Mouse (Mus musculus) forebrain, postnatal 0 days (tissue): ENCODE data around the gene Timm13. TPM values are rescaled to one million over a fixed set of nuclear protein-coding genes. Genes with fewer than 3 reads are reported as not detected.

Experiments
- ATAC-seq: fragments of 200-750 bp; cut with Nextera tagmentation; 2 replicates; pipeline ENCODE4 v1.8.0; 2017; ENCODE audit warnings: mild to moderate bottlenecking, moderate library complexity
- DNase-seq: peaks from one replicate; pipeline ENCODE4 v3.0.0-alpha.2; 2015
- H3K27ac ChIP-seq: fragments of 300-500 bp; sonication (generic); 2 replicates; pipeline ENCODE4 v1.5.1; 2014; ENCODE audit warnings: low read depth, mild to moderate bottlenecking, antibody characterized with exemption, low read length, moderate library complexity, mixed read lengths
- H3K27me3 ChIP-seq: fragments of 300-500 bp; sonication (generic); 2 replicates; pipeline ENCODE4 v1.6.1; 2014; ENCODE audit warnings: mild to moderate bottlenecking, low read length, mixed read lengths; ENCODE audit not compliant: insufficient read depth
- H3K36me3 ChIP-seq: fragments of 300-500 bp; sonication (generic); 2 replicates; pipeline ENCODE4 v1.6.1; 2014; ENCODE audit warnings: mild to moderate bottlenecking, moderate library complexity; ENCODE audit not compliant: insufficient read depth
- H3K4me1 ChIP-seq: fragments of 300-500 bp; sonication (generic); 2 replicates; pipeline ENCODE4 v1.6.1; 2014; ENCODE audit warnings: antibody characterized with exemption; ENCODE audit not compliant: insufficient read depth
- H3K4me2 ChIP-seq: fragments of 300-500 bp; sonication (generic); 2 replicates; pipeline ENCODE4 v1.6.1; 2014; ENCODE audit warnings: low read depth, mild to moderate bottlenecking, moderate library complexity
- H3K4me3 ChIP-seq: fragments of 300-500 bp; sonication (generic); 2 replicates; pipeline ENCODE4 v1.5.1; 2014; ENCODE audit warnings: low read depth, low read length, mixed read lengths
- H3K9ac ChIP-seq: fragments of 300-500 bp; sonication (generic); 2 replicates; pipeline ENCODE4 v1.6.1; 2014; ENCODE audit warnings: mild to moderate bottlenecking
- H3K9me3 ChIP-seq: fragments of 300-500 bp; sonication (generic); 2 replicates; pipeline ENCODE4 v1.6.1; 2016; ENCODE audit warnings: low read length
- CTCF ChIP-seq: sonication (generic); IDR thresholded peaks from 2 replicates; pipeline ENCODE4 v1.5.1; 2016; ENCODE audit warnings: antibody characterized with exemption, control low read depth, low read depth
- WGBS: fragments of 180-500 bp; shearing (Covaris S2); extraction: QIAGEN DNeasy Blood & Tissue Kit; methylation state at CpG from one replicate; pipeline ENCODE4 v1.1.7; 2014; 5-methylcytosine and 5-hydroxymethylcytosine counted together
- polyA plus RNA-seq: library from polyadenylated mRNA; unstranded; fragments of >200 nt; fragmentation: Nextera tagmentation; extraction: Ambion mirVana; gene quantifications from 2 replicates; pipeline ENCODE4 v1.2.1, GENCODE M21; 2015
- total RNA-seq: library from RNA; depleted of rRNA; stranded (reverse); fragments of >200 nt; gene quantifications from 2 replicates; pipeline ENCODE4 v1.2.3, GENCODE M21; 2014

The Timm13 gene
- total and polyA plus RNA-seq, 2 experiments from 2014 or later, result 214 to 381 TPM

- no peak for ATAC-seq
- Histone ChIP-seq H3K4me3 (no peak overlapping the region), H3K9me3 (no peaks in the 10 kb centered on the region), H3K4me1 (no peaks in the 10 kb centered on the region), H3K9ac (no peak overlapping the region), H3K36me3 (no peaks in the 10 kb centered on the region), H3K27me3 (no peaks in the 10 kb centered on the region), H3K4me2 (no peak overlapping the region), H3K27ac (no peak overlapping the region)
- no peak for TF ChIP-seq CTCF
- no peak for DNase-seq
- WGBS, result 21% methylated on average over 3 of the region's 3 CpGs
Measured at GRCm38 (mm10) chr10:80876594-80876993, 24.2 kb downstream of the Timm13 start.

- DNase-seq (peak; percentile 54), ATAC-seq (peak; percentile 66)
- no peak overlapping the region for H3K4me3 ChIP-seq
- H3K27me3 ChIP-seq, result no peaks in the 10 kb centered on the region
- H3K4me2 ChIP-seq, result no peak overlapping the region
- TF ChIP-seq CTCF, result peak; percentile 75
- H3K9me3 ChIP-seq, result no peaks in the 10 kb centered on the region
- no peak overlapping the region for H3K9ac ChIP-seq
- no peaks in the 10 kb centered on the region for H3K36me3 ChIP-seq
- no peak overlapping the region for H3K27ac ChIP-seq
- H3K4me1 ChIP-seq, result no peaks in the 10 kb centered on the region
- 25% methylated on average over 5 of the region's 5 CpGs for WGBS
Measured at GRCm38 (mm10) chr10:80876028-80876427, 24.7 kb downstream of the Timm13 start.

- DNase-seq (no peak), ATAC-seq (no peak)
- no peaks in the 10 kb centered on the region for H3K36me3 ChIP-seq
- no peak for TF ChIP-seq CTCF
- no peaks in the 10 kb centered on the region for H3K9me3 ChIP-seq
- H3K27ac ChIP-seq, result no peak overlapping the region
- 79% methylated on average over 9 of the region's 9 CpGs for WGBS
- H3K27me3 ChIP-seq, result no peaks in the 10 kb centered on the region
- no peak overlapping the region for H3K4me3 ChIP-seq
- H3K9ac ChIP-seq, result no peak overlapping the region
- H3K4me2 ChIP-seq, result no peak overlapping the region
- no peaks in the 10 kb centered on the region for H3K4me1 ChIP-seq
Measured at GRCm38 (mm10) chr10:80874035-80874434, 26.7 kb downstream of the Timm13 start.

DNA sequence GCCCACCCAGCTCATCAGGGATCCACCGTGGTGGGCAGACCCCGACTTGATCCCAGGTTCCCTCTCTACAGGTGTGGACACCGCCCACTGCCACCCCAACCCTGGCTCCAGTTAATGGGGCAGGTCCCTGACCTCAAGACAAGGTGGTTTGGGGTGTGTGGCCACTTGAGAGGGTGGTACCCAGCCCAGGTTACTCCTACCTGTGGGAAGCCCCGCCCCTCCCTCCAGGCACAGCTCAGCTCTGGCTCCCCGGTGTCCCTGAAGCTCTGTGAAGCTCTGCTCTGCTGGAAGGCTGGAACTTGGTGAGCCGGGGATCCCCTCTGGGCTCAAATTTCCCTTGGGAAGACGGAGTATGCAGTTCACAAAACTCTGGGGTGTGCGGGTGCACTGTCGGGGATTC is 29.2 kb downstream of the Timm13 start, which contains the start of gene Tmprss9:
Tmprss9 (plus strand) TSS at position 268 of the 400 bp plus-strand sequence.
- Histone ChIP-seq H3K9ac (no peak within 1 kb of the TSS), H3K27ac (no peak within 1 kb of the TSS), H3K36me3 (peaks cover 11% of the 10 kb centered on the region), H3K4me2 (no peak within 1 kb of the TSS), H3K4me3 (no peak within 1 kb of the TSS), H3K27me3 (no peaks in the 10 kb centered on the region), H3K4me1 (no peaks in the 10 kb centered on the region), H3K9me3 (no peaks in the 10 kb centered on the region)
- no peak for ATAC-seq
- no peak for TF ChIP-seq CTCF
- DNase-seq, result no peak
- 35% methylated on average over 9 of the region's 9 CpGs for WGBS

- DNase-seq, result no peak
- Histone ChIP-seq H3K4me1 (no peaks in the 10 kb centered on the region), H3K4me3 (no peak overlapping the region), H3K36me3 (peaks cover 16% of the 10 kb centered on the region), H3K9ac (no peak overlapping the region), H3K4me2 (no peak overlapping the region), H3K27me3 (no peaks in the 10 kb centered on the region), H3K9me3 (no peaks in the 10 kb centered on the region), H3K27ac (no peak overlapping the region)
- no peak for ATAC-seq
- 92% methylated on average over 3 of the region's 6 CpGs for WGBS
- no peak for TF ChIP-seq CTCF
Measured at GRCm38 (mm10) chr10:80870993-80871392, 29.8 kb downstream of the Timm13 start.

- 85% methylated on average over 16 of the region's 16 CpGs for WGBS
- no peak for TF ChIP-seq CTCF
Measured at GRCm38 (mm10) chr10:80864446-80864845, 36.3 kb downstream of the Timm13 start.

DNA sequence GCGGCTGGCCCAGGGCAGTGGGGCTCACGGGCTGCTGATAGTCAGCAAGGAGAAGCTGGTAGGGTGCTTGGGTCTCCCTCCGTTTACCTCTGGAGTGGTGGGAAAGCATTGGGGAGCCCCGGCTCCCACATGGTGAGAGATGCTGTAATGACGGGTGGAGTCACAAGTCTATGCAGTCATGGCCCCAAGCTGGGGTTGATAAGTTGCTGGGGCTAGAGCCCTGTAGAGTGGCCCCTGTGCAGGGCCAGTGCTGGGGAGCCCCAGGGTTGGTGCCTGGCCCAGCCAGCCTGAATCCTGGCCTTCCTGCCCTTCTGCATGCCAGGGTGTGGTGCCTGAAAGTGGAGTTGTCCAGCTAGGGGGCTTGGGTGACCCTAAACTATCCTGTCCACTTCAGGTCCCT is 38.5 kb downstream of the Timm13 start:
- Histone ChIP-seq H3K27ac (no peak overlapping the region), H3K9ac (no peak overlapping the region), H3K36me3 (peaks cover 56% of the 10 kb centered on the region), H3K4me1 (no peaks in the 10 kb centered on the region), H3K4me2 (no peak overlapping the region), H3K9me3 (no peaks in the 10 kb centered on the region), H3K4me3 (no peak overlapping the region), H3K27me3 (no peaks in the 10 kb centered on the region)
- ATAC-seq (no peak), DNase-seq (no peak)
- no peak for TF ChIP-seq CTCF
- WGBS, result 93% methylated on average over 5 of the region's 5 CpGs

More at GRCm38 (mm10) chr10:80864446-80864845, 36.3 kb downstream of the Timm13 start:
- DNase-seq (no peak), ATAC-seq (no peak)
- Histone ChIP-seq H3K36me3 (peaks cover 63% of the 10 kb centered on the region), H3K9ac (no peak overlapping the region), H3K27me3 (no peaks in the 10 kb centered on the region), H3K27ac (no peak overlapping the region), H3K4me2 (no peak overlapping the region), H3K4me1 (no peaks in the 10 kb centered on the region), H3K4me3 (no peak overlapping the region), H3K9me3 (no peaks in the 10 kb centered on the region)
